Mouse (Mus musculus): ENCODE measurements around the gene Gys1.

- TF ChIP-seq TAL1 (IDR thresholded peaks at IDR 0.05; ENCODE audit: low read length): no peak
- no peak for TF ChIP-seq GATA1 (IDR thresholded peaks at IDR 0.05; ENCODE audit: low read length)
Observed at GRCm38 (mm10) chr7:45481374-45481927, 46.8 kb downstream of the Gys1 start, which contains the start of gene Tulp2.

Measured in erythroblast, embryonic 14.5 days (primary cell).